Mouse (Mus musculus) kidney, adult 2 months (tissue): ENCODE results near the gene Zhx3. TPM values are rescaled to one million over a fixed set of nuclear protein-coding genes. Genes with fewer than 3 reads are reported as not detected.

Source experiments
- DNase-seq: peaks from one replicate; pipeline ENCODE4 v3.0.0; 2021
- H3K27ac ChIP-seq: fragments of 200-500 bp; 2 replicates; pipeline ENCODE4 v1.5.1; 2012; ENCODE audit warnings: low read depth, low read length, control low read depth, inconsistent platforms; ENCODE audit not compliant: insufficient read depth
- H3K27me3 ChIP-seq: fragments of 200-500 bp; replicated peaks from 2 replicates; pipeline ENCODE4 v1.6.1; 2012; ENCODE audit warnings: mild to moderate bottlenecking, moderate library complexity, low read length, inconsistent platforms; ENCODE audit not compliant: control insufficient read depth, insufficient read depth
- H3K36me3 ChIP-seq: fragments of 200-500 bp; 2 replicates; pipeline ENCODE4 v1.6.1; 2012; ENCODE audit warnings: mild to moderate bottlenecking, moderate library complexity, low read length, inconsistent platforms; ENCODE audit not compliant: control insufficient read depth, insufficient read depth
- H3K4me1 ChIP-seq: fragments of 200-500 bp; 2 replicates; pipeline ENCODE4 v1.6.1; 2011; ENCODE audit warnings: low read length; ENCODE audit not compliant: control insufficient read depth, insufficient read depth
- H3K4me3 ChIP-seq: fragments of 200-500 bp; 2 replicates; pipeline ENCODE4 v1.5.1; 2011; ENCODE audit warnings: mild to moderate bottlenecking, low read depth, low read length, control low read depth; ENCODE audit not compliant: insufficient read depth
- CTCF ChIP-seq: fragments of 200-500 bp; conservative IDR thresholded peaks from 2 replicates; pipeline ENCODE4 v1.5.1; 2011; ENCODE audit warnings: low read depth, mild to moderate bottlenecking, control low read depth, low read length, moderate library complexity, mixed read lengths; ENCODE audit not compliant: insufficient read depth, insufficient read length
- POLR2A ChIP-seq: fragments of 200-500 bp; IDR thresholded peaks from one replicate; pipeline ENCODE4 v1.6.1; 2011; ENCODE audit warnings: low read depth, low read length, control low read depth
- WGBS: fragments of 180-500 bp; shearing (Covaris S2); methylation state at CpG from one replicate; pipeline ENCODE4 v1.1.7; 2018; 5-methylcytosine and 5-hydroxymethylcytosine counted together
- polyA plus RNA-seq: library from polyadenylated mRNA; depleted of rRNA; stranded (reverse); fragments of >200 nt; gene quantifications from 2 replicates; pipeline ENCODE4 v1.2.3, GENCODE M21; 2012

Zhx3 gene
- polyA plus RNA-seq, 1 experiment: 16.9 TPM

DNA sequence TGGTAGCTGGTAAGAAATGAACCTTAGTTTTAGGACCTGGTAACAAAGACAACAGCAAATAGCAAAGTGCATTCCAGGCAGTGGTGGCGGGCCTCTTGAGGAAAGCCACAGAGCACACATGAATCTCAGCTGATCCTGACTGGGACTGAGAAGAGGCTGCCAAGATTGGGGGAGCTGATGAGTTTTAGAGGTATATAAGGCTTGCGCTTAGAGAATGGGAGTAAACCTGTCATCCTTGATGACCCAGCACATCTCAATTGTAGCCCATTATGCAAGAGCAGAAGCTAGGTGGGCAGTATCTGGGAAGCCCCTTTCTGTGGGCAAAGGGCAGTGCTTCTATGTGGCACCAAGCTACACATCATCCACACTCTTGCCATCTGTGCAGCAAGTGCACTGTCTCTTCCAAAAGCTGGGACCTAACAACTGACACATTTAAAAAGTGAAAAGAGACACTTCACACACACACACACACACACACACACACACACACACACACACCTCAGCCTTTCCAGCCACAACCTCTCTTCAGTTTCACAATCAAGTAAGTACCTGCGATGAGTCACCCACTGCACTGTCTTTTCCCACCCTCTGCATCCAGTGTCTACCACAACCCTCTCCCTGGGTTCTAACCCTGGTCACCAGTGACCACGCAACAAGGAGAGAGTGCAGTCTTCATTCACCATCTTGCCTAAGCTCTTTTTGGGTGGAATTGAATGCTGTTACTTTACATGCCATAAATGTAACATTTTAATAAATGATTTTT is 149.0 kb downstream of the Zhx3 start:
- 90% methylated on average over 4 of the region's 4 CpGs for WGBS
- TF ChIP-seq CTCF: no peak
- TF ChIP-seq POLR2A: no peak
- H3K36me3 ChIP-seq: peaks cover 13% of the 10 kb centered on the region

DNA sequence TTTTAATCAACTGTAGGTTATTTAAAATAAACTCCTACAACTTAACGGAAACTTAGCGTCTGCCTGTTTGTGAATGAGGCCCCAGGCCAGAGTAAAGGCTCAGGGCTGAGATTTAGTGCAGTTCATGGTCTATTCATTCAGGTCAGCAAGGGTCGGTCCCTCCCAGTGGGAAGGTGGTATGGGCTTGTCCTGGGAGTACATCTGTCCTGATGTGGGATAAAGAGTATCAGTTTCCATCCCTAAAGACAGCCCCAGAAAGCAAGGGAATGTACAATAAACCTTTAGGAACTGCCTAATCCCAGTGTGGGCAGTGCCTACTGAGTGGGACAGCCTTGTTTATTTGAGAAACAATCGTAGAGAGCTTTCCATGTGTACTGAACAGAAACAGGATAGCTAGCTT is 150.1 kb downstream of the Zhx3 start:
- no peaks in the 10 kb centered on the region for H3K4me1 ChIP-seq
- H3K27ac ChIP-seq: no peak overlapping the region
- WGBS: 49% methylated on average over 4 of the region's 4 CpGs
- no peak overlapping the region for H3K4me3 ChIP-seq
- no peak for DNase-seq
- H3K27me3 ChIP-seq: no peaks in the 10 kb centered on the region
- peaks cover 17% of the 10 kb centered on the region for H3K36me3 ChIP-seq
- TF ChIP-seq POLR2A: no peak
- no peak for TF ChIP-seq CTCF

More for the DNA sequence above, 149.0 kb downstream of the Zhx3 start:
- Histone ChIP-seq H3K4me1 (no peaks in the 10 kb centered on the region), H3K27me3 (no peaks in the 10 kb centered on the region), H3K4me3 (no peak overlapping the region), H3K27ac (no peak overlapping the region)
- DNase-seq: no peak

DNA sequence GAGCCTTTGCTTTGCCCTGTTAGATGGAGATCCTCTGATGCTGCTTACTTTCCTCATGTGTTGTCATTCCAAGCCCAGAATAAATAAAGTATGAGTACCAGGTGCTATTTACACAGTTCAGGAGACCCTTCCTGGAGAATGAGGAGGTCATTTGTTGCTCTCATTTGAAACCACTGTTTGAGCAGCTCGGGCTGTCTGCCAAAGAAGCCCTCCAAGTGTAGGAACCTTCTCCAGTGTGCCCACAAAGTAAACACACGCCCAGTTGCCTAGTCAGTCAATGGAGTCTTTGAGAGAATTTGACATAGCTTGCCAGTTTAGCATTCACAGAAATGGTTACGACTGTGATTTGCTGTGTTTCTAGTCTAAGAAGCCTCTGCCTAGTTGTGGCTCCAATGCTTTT is 154.0 kb downstream of the Zhx3 start:
- Histone ChIP-seq H3K4me3 (no peak overlapping the region), H3K27ac (no peak overlapping the region), H3K27me3 (no peaks in the 10 kb centered on the region), H3K36me3 (peaks cover 22% of the 10 kb centered on the region), H3K4me1 (no peaks in the 10 kb centered on the region)
- DNase-seq: no peak
- TF ChIP-seq CTCF: no peak
- no peak for TF ChIP-seq POLR2A
- WGBS: 89% methylated on average over 3 of the region's 3 CpGs

DNA sequence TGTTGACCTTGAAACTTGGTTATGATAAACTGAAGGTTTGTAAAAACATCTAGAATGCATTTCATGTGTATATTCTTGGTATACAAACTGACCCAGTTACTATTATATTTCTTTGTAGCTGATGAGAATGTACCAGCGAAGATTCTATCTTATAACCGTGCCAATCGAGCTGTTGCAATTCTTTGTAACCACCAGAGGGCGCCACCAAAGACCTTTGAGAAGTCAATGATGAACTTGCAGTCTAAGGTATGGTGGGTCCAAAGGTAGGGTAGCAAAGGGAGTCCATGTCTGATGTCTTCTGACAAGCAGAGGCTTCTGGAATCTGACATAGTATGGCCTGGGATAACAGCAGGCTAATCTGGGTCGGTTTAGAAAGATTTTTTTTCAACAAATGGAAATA is 155.5 kb downstream of the Zhx3 start:
- H3K27me3 ChIP-seq: no peaks in the 10 kb centered on the region
- whole genome bisulfite sequencing: 72% methylated on average over 5 of the region's 5 CpGs
- H3K4me1 ChIP-seq: no peaks in the 10 kb centered on the region
- no peak overlapping the region for H3K27ac ChIP-seq
- H3K4me3 ChIP-seq: no peak overlapping the region
- H3K36me3 ChIP-seq: peaks cover 22% of the 10 kb centered on the region
- no peak for TF ChIP-seq POLR2A
- TF ChIP-seq CTCF: peak; percentile 45
- peak; percentile 59 for DNase-seq

DNA sequence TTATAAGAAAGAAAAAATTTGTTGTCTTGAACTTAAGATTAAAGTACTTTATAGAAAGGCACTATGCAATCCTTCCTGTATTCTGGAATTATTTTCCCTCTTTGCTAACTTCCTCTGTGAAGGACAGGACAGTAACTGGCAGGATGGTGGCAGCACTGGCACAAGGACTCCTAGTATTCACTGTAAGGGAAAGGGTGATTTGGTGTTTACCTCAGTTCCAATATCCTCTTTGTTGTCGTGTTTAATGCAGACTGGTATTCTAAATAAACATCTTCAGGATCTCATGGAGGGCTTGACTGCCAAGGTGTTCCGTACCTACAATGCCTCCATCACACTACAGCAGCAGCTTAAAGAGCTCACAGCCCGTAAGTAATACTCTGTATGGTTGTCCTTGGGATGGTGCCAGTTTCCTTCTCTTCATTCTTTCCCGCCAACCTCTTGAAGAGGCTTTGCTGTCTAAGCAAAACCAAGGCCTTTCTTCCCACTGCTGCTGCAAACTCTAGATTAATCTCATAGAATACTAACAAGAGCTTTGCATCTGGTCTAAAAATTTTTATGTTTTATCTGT is 157.3 kb downstream of the Zhx3 start:
- 67% methylated on average over 4 of the region's 4 CpGs for WGBS

DNA sequence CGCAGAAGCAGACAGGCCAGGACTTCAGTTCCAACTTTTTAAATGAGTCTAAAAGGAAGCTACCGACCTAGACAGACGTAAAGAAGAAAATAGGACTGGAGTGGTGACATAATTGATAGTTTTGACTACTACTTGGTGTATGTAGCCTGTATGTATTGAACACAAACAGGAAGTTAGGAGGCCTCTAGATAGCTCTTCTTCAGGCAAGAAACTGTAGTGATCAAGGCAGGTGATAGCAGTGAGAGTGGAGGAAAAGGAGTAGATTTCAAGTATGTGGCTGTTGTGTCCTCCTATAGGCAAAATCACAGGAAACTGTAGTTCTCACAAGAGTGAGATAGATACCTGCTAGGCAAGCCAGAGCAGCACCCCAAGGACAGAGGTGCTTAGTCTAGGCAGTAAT is 165.1 kb downstream of the Zhx3 start:
- Histone ChIP-seq H3K4me3 (no peak overlapping the region), H3K36me3 (peaks cover 13% of the 10 kb centered on the region), H3K27ac (no peak overlapping the region), H3K27me3 (no peaks in the 10 kb centered on the region), H3K4me1 (no peaks in the 10 kb centered on the region)
- TF ChIP-seq POLR2A: no peak
- TF ChIP-seq CTCF: no peak
- WGBS: 90% methylated on average over 3 of the region's 3 CpGs
- no peak for DNase-seq

More for the DNA sequence above, 157.3 kb downstream of the Zhx3 start:
- no peak overlapping the region for H3K27ac ChIP-seq
- no peak overlapping the region for H3K4me3 ChIP-seq
- no peaks in the 10 kb centered on the region for H3K4me1 ChIP-seq
- TF ChIP-seq CTCF (no peak), POLR2A (no peak)
- peaks cover 18% of the 10 kb centered on the region for H3K36me3 ChIP-seq
- DNase-seq: no peak
- H3K27me3 ChIP-seq: no peaks in the 10 kb centered on the region

DNA sequence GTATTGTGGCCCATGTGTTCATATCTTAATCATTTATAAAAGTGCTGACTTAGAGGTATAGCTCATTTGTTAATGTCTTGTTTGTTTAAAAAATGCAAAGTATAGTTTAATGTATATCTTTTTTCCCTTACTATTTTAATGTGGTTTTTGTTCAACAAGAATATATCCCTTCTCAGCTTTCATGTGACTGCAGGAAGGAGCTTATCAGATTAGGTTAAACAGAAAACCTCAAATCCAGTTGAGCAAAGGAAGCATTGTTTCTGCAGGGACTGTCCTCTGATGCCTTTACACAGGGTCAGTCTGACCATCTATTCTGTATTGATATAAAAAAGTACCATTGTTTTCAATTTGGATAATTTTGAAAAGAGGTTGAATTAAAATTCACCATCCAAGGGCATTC is 170.0 kb downstream of the Zhx3 start:
- Histone ChIP-seq H3K27me3 (no peaks in the 10 kb centered on the region), H3K36me3 (peaks cover 9% of the 10 kb centered on the region), H3K4me3 (no peak overlapping the region), H3K27ac (no peak overlapping the region), H3K4me1 (no peaks in the 10 kb centered on the region)
- DNase-seq: no peak
- TF ChIP-seq CTCF (no peak), POLR2A (no peak)

DNA sequence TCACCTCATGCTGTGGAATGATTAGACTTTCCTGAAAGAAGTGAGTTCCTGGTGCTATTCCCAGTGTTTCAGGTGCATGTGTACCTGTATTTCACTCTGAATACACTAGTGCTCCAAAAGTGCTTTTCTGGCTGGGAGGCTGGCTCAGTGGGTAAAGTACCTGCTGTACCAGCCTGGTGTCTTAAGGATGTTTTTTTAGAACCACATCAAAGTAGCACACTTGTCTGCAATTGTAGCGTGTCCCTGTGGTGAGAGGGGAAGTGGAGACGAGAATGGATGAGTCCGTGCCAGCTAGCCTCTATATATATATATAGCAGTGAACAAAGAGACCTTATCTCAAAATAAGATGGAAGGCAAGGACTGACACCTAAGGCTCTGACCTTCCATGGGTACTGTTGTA is 171.2 kb downstream of the Zhx3 start:
- 80% methylated on average over 3 of the region's 3 CpGs for WGBS
- H3K36me3 ChIP-seq: peaks cover 11% of the 10 kb centered on the region

More for the DNA sequence above, 171.2 kb downstream of the Zhx3 start:
- H3K27me3 ChIP-seq: no peaks in the 10 kb centered on the region
- no peak overlapping the region for H3K4me3 ChIP-seq
- H3K27ac ChIP-seq: no peak overlapping the region
- TF ChIP-seq CTCF (no peak), POLR2A (no peak)
- H3K4me1 ChIP-seq: no peaks in the 10 kb centered on the region
- no peak for DNase-seq
